Mouse (Mus musculus): ENCODE measurements around the gene Btbd2.

DNA sequence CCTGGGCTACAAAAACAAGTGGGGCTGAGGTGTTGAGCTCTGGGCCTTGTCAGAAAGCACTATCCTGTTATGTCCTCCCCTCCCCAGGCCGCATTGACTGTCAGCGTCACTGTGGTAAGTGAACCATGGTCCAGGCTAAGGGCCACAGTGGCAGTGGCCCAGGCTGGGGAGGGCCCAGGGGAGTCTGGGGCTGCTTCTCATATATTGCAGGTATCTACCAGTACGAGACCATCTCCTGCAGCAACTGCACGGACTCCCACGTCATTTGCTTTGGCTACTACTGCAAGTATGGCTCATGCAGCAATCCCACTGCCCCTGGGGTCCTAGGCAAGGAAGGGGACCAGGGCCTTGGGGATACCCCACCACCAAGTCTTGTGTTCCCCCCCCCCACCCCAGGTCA is 46.8 kb upstream of the Btbd2 start:
- TF ChIP-seq POLR2A (IDR thresholded peaks at IDR 0.05; ENCODE audit: borderline replicate concordance, control insufficient read depth, low read depth, low read length) (no peak), CTCF (IDR thresholded peaks at IDR 0.05; ENCODE audit: control insufficient read depth, insufficient read depth, low read length) (no peak)

Data from bone marrow, adult 2 months (tissue).